Mouse (Mus musculus) thymus, postnatal 14 days (tissue): ENCODE data around the gene Ralgps2.

ENCODE experiments used
- DNase-seq: peaks from one replicate; pipeline ENCODE4 v3.0.0; 2021

Gene Ralgps2

DNA sequence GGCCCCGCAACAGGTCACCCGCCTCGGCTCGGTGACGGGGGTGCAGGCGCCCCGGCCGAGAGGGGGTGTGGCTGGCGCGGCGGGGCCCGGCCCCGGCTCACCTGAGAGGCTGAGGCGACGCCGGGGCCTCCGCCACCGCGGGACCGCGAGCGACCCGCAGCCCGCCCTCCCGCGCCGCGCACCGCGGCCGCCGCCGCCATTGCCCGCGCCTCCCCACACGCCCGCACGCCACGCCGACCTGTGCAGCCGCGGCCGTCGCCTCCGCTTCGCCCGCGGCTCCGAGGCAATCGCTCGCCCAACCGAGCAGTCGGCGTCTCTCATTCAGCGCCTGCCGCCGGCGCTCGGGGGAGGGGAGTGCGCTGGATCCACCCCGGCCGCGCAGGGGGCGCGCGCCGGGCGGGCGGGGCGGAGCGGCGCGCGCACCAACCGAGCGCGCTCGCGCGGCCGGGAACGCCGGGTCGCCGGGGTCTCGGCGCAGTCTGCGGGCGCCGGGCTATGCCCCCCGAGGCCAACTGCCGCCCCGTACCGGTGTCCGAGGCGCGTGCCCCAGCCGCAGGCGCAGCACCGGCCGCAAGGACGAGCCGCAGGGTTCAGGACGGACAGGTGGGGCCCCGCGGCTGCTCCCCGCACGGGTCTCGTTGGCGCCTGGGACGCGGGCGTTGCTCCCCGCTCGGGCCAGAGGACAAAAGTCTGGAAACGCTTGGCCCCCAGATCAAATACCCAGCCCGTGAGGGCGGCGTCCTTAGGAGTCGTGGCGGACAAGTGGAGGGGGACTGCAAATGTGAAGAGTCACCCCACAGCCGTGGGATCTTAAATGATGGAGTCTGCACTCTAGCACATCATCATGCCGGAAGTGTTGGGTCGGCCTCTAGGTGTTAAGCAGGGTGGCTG lies at the start of gene Ralgps2:
Gene Ralgps2 (minus strand): TSS at position 376 of the 891 bp plus-strand sequence.
- peak; percentile 85 for DNase-seq

GRCm38 (mm10) chr1:156987576-156987975 lies 48.1 kb upstream of the Ralgps2 start:
- DNase-seq = no peak

DNA sequence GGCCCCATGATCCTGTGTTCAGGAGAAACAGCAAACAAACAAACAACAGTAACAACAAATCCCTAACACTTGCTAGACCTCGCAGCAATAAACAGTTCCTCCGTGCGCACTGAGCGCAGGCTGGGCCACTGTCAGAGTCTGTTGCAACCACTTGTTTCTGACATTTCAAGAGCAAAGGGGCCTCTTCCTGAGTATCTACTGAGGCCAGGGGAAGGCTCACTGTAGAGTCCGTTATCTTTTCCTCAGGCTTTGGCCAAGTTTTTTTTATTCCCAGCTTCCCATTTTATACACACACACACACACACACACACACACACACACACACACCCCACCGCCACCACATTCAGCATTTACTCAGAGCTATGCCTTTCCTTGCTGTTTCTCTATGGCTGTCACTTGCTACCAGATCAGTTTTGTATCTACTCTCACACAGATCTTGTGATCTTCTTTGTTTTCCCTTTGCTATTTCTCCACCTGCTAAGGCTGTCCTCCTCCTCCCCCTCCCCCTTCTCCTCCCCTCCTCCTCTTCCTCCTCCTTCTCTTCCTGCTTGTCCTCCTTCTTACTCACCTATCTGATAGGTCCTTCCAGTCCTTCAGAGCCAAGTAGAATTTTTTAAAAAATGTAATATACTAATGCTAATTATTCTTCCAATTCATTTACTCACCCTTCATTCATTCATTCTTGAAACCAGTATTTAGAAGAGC lies 47.4 kb upstream of the Ralgps2 start:
- DNase-seq = peak; percentile 35

- DNase-seq = peak; percentile 30
These were observed 46.5 kb upstream of the Ralgps2 start for GRCm38 (mm10) chr1:156985657-156986640.

DNA sequence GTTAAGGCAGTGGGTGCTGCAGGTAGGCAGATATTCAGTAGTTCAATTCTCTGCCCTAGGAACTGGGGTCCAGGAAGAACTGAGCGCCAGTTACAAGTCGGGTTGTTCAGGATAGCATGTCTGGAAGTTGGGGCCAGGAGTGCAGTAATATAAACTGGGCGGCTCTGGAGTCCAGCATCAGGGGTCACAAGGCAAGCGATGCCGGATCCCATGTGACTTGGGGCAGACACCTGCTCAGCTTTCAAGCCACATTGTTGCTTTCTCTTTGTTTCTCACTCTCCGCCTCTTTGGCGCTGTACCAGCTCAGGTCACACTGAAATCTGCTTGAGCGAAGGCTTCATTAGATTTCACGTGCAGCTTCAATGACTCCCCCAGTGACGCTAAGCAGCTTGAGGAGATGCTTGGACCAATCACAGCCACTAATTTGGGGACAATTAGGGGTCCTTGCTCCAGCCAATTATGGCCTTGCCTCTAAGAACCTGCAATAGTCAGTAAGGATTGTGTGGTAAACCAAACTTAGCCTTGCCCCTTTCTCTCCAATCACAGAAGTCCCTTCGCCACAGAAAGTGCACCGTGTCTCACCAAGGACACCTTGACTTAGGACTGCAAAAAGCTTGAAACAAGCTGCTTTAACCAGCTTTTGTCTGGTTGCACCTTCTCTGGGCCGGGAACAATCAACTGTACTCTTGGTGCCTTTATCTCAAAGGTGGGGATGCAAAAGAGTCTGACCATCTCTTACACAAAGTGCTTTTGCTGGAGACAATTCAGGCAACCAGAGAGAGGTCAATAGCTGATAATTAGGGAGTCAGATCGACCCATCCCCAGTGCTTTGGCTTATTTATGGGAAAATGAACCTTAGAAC lies 43.8 kb upstream of the Ralgps2 start:
- DNase-seq = no peak

DNA sequence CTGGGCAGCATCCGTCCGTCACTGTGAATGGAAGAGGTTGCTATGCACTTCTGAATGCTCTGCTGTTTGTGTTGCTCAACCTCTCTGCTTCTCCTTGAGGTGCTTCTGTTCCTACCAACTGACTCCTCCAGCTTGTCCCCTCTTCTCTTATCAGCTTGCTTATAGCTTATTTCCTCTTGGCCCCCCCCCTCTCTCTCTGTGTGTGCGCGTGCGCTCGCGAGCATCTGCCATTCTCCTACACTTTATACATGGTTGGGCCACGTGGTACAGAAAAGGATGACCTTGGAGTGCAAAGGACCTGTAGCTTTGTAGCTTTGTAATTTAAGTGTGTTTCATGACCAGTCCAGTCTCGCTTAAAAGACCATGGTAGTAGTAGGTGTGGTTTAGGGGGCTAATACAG lies 42.5 kb upstream of the Ralgps2 start:
- DNase-seq = no peak

DNA sequence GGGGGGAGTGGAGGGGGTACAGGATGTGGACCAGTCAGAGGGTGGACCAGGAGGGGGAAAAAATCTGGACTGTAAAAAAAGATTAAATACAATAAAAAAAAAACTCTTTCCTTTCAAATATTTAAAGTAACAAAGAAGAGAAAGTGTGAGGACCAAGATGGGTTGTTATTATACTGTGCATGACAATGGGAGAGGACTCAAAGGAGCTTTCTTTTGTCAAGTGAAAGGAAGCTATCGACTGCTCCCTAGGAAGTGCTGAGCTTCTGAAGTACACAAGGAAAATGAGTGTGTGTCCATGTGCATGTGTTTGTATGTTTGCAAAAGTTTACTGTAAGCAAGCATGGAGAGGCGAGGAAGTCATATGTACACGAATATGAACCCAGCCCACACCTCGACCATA lies 40.3 kb upstream of the Ralgps2 start:
- no peak for DNase-seq

DNA sequence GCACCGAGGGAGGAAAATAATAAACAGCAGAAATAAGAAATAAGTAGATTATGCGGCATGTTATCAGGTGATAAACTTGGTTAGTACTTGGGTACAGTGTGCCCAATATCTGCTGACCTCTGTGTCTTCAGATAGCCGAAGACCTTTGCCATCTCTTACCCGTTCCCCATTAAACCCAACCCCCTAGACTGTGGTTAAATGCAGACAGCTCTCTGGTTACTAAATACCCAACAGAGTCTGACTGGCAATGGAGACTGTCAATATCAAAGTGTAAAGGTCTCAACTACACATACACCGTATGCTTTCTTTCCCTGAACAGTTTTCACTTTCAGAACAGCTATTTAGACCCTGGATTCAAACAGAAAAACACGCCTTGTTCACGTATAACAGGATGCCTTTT lies 39.2 kb upstream of the Ralgps2 start:
- DNase-seq = no peak

- no peak for DNase-seq
These were observed 34.4 kb upstream of the Ralgps2 start for GRCm38 (mm10) chr1:156973857-156974256.

- DNase-seq = no peak
These were observed 33.0 kb upstream of the Ralgps2 start for GRCm38 (mm10) chr1:156972391-156972790.

DNA sequence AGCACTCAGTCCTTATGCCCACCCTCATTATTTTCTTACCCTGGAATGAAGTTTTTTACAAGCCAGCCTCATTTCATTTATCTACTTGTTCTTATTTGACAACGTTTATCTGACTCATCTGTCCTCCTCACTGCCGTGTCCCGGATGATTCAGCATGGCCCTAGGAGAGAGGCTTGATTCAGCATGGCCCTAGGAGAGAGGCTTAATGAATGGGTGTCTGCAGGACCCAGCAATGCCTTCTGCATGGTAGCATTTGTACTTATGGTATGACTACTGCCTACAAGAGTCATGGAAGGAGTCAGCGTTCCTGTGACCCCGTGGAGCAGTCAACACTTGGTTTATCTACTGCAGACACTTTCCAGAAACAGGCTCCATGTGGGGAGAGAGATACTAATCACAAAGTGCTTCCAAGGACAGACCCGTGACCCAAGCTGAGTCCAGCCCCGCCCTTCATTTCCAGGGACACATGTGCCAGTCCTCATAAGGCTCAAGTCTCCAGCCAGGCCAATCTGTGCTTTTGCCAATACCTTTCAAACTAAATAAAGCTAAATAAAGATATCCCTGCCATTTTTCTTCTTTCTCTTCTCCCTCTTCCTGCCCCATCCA lies 31.9 kb upstream of the Ralgps2 start:
- no peak for DNase-seq

- no peak for DNase-seq
These were observed 31.2 kb upstream of the Ralgps2 start for GRCm38 (mm10) chr1:156970641-156971040.

GRCm38 (mm10) chr1:156968107-156968506 lies 28.7 kb upstream of the Ralgps2 start:
- DNase-seq = no peak

- no peak for DNase-seq
These were observed 25.1 kb upstream of the Ralgps2 start for GRCm38 (mm10) chr1:156964586-156964932.

- DNase-seq = no peak
These were observed 24.6 kb upstream of the Ralgps2 start for GRCm38 (mm10) chr1:156963871-156964585.

- DNase-seq = no peak
These were observed 22.2 kb upstream of the Ralgps2 start for GRCm38 (mm10) chr1:156961481-156962265.

DNA sequence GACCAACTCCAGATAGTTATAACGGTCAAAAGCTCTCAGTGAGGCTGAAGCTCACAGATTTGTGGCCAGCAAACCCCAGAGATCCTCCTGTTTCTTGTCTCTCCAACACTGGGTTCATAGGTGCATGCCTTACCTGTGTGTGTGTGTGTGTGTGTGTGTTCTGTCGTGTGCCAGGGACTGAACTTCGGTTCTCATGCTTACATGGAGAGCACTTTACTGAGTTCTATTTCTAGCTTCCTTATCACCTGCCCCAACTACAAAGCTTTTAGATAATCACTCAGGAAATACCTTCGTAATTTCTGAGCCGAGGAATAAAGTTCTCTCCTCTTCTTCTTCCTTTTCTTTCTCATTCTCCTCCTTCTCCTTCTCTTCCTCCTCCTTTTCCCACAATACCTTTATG lies 19.6 kb upstream of the Ralgps2 start:
- no peak for DNase-seq

GRCm38 (mm10) chr1:156957360-156957759 lies 17.9 kb upstream of the Ralgps2 start:
- DNase-seq = no peak

- DNase-seq = peak; percentile 69
These were observed 16.7 kb upstream of the Ralgps2 start for GRCm38 (mm10) chr1:156955926-156956760.
